Mouse (Mus musculus) E14TG2a.4 (cell line): Measurements from ENCODE around the gene Rac3.

Experiments
- H3K27me3 ChIP-seq: 2 replicates; pipeline ENCODE4 v1.6.1; 2014; ENCODE audit warnings: low read length, control low read depth; ENCODE audit not compliant: insufficient read depth
- H3K36me3 ChIP-seq: 2 replicates; pipeline ENCODE4 v1.6.1; 2014; ENCODE audit warnings: low read length, control low read depth; ENCODE audit not compliant: insufficient read depth
- H3K4me1 ChIP-seq: replicated peaks from 2 replicates; pipeline ENCODE4 v1.6.1; 2014; ENCODE audit warnings: low read depth, low read length, control low read depth
- H3K4me3 ChIP-seq: replicated peaks from 2 replicates; pipeline ENCODE4 v1.5.1; 2014; ENCODE audit warnings: mild to moderate bottlenecking, low read length
- H3K9me3 ChIP-seq: 2 replicates; pipeline ENCODE4 v1.6.1; 2014; ENCODE audit warnings: low read length, control low read depth
- CTCF ChIP-seq: conservative IDR thresholded peaks from 2 replicates; pipeline ENCODE4 v1.5.1; 2014; ENCODE audit warnings: low read length
- NANOG ChIP-seq: IDR thresholded peaks from 2 replicates; pipeline ENCODE4 v1.6.1; 2014; ENCODE audit warnings: borderline replicate concordance, low read length, mixed read lengths
- POU5F1 ChIP-seq: IDR thresholded peaks from 2 replicates; pipeline ENCODE4 v1.6.1; 2014; ENCODE audit warnings: low read length, borderline replicate concordance

The Rac3 gene

DNA sequence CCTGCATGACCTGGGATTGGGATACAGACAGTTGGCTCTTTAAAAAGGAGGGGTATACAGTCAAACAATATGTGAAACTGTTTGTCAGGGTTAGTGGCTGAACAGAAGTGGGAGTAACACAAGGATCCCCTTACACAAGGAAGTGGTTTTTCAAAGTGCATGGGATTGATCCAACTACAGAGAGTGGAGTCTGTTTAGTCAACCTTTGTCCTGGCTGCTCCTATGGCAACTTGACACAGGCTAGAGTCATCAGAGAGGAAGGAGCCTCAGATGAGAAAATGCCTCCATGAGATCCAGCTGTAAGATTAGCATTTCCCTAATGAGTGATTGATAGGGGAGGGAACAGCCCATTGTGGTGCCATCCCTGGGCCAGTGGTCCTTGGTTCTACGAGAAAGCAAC is 46.9 kb downstream of the Rac3 start:
- TF ChIP-seq NANOG (no peak), POU5F1 (no peak), CTCF (no peak)
- Histone ChIP-seq H3K27me3 (no peaks in the 10 kb centered on the region), H3K9me3 (no peaks in the 10 kb centered on the region), H3K4me3 (no peak overlapping the region), H3K36me3 (no peaks in the 10 kb centered on the region), H3K4me1 (peaks cover 35% of the 10 kb centered on the region)

DNA sequence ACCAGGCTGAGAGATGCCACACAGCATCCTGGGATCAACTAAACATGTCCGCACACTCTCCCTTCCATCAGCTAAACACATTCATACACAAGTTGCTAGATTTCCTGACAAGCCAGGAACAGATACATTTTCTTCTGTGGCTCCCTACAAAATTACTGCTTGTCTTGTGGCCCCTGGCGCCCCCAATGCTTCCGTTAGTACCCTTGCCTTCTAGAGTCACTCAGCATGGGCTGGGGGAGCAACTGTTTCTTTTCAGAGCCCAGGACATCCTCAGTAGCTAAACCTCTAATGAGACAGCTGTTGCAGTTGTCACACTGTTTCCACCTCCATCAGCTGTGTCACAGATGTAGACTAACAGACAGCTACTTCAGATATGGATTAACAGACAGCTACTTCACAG is 51.5 kb downstream of the Rac3 start:
- Histone ChIP-seq H3K9me3 (no peaks in the 10 kb centered on the region), H3K27me3 (no peaks in the 10 kb centered on the region), H3K36me3 (no peaks in the 10 kb centered on the region), H3K4me3 (no peak overlapping the region), H3K4me1 (peaks cover 33% of the 10 kb centered on the region)
- no peak for TF ChIP-seq POU5F1
- TF ChIP-seq CTCF = no peak
- TF ChIP-seq NANOG = no peak
